Mouse (Mus musculus): Measurements from ENCODE around the gene Tspo.

Gene Tspo

DNA sequence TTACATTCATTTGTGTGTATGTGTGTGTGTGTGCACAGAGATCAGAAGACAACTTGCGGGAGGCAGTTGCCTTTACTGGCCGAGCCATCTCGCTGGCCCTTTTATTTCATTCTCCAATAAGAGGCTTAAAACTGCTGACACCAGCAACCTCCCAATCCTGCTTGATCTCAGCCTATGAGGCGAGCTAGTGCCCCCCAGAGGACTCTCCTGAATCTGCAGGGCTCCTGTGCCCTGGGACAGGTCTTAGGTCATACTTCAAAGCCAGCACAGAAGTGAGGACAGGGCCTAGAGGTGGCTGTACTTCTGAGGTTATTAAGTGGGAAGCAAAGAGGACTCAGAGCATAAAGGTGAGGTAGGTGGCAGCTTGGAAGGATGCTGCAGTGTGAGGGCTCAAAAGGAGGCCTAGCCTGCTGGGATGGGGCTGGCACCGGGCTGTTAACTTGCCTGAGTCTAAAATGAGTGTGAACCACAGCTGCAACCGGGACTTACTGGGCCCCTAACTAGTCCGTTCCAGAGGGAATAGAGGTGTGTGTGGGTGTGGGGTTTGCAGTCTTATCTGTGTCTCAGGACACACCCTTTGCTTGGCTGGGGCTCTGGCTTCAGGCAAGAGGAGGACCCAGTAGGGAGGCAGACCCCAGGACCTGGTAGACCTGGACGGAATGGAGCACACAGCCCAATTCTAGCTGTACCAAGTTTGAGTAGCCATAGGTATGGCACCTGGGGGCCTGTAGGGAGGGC lies 20.2 kb downstream of the Tspo start:
- peak; percentile 60 for DNase-seq (ENCODE audit: low spot score)

DNA sequence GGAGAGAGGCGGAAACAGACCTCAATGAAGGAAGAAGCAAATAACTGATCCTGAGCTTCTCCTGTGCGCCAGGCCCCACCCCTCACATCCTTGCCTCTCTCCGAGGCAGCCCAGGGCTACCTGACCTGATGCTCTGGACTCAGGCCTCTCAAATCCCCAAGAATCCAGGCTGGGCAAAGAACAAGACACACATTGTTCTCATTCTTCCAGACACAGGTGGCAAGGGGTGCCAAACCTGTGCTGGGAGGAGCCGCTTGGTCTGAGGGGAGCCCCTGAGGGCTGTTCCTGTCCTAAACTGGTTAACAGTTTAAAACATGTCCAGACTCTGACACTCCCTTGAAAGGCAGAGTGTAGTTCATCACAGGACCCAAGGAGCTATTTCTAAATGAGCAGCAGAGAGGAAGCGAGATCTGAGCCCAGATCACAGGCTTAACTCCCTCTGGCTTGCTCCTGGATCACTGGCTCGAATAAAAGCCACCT lies 21.4 kb downstream of the Tspo start:
- DNase-seq (ENCODE audit: low spot score) = no peak

DNA sequence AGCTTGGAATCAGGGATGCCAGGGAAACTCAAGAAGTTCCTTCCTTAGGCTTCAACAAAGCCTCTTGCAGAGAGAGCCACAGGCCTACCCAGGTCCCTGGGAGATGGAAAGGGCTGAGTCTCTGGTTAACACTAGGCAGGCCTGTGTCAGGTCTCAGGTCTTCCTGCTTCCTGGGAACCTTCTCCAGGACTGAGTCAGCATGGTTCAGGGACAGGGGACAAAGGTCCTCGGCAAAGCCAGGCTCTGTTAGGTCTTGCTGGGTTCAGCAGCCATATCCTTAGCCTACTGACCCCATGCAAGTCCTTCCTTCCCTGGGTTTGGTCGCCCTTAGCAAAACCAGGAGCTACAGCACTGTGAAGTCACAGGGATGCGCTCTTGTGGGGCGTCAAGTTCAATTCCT lies 27.4 kb downstream of the Tspo start:
- DNase-seq (ENCODE audit: low spot score) = no peak

DNA sequence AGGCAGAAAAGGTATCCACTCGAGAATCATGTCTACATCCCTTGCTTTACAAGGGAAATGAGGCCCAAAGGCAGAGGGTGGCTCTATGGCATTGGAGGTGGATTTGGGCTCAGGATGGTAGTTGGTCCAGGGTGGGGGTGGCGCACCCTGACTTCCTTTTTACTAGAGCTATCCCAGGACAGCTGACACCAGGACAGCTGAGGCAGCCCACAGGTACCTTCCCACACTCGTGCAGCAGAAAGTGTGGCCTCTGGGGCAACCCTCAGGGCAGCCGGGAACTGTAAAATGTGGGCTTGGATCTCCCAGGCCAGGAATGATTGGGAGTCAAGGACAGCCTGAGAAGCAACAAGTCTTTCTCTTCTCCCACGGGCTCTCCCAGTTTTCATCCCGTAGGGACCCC lies 28.4 kb downstream of the Tspo start:
- no peak for DNase-seq (ENCODE audit: low spot score)

DNA sequence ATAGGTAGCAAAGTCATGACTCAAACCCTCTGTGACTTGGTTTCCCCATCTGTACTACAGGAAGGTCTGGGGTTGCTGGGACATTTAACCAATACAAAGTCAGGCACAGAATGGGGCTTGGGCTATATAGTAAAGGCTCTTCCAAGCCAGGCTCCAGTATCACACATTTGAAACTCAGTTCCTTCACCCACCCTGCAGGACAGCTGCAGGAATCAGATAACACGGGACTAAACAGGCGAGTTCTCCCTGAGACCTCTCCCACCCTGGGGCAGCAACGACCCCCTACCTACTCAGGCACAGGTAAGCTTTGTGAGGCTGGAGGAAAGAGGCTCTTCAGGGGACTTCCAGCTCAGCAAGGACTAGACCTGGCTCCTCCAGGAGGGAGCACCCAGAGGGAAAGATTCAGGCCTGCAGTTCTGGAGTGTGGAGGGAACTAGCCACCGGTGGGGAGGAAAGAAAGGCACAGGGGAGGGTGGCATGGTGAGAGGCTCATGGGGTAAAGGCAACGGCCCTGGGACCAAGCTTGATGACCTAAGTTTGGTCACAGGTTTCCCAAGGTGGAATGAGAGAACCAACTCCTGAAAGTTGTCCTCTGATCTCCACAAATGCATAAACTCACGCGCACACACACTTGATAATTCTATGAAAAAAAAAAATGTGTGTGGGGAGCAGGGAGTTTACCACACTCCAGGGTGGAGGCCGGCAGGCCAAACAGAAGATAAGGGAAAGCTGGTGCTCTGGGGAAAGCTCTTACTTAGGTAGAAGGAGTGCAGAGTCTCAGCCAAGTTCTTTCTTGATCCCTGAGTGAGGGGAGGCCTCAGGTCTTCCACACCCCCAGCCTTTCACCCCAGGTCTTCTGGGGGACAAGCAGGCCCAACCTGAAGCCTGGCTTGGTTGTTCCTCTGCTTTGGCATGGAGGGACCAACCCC lies 29.1 kb downstream of the Tspo start:
- DNase-seq (ENCODE audit: low spot score) = no peak

DNA sequence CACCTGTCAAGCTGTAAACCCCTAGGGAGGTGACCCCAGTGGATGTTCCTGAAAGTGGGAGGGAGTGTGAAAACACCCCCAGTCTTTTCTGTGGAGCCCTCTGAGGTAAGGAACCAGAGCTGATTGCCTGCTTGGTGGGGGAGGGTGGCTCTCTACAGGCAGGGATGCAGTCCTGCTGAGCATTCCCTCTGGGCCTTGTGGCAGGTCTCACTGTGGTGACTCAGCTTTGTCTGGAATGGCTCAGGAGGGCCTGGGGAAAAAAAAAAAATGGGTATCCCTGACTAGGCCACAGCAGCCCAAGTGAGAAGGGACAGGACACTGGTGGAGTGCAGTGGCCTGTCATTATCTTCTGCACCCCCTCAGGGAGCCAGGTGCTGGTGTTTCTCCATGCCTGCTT lies 29.8 kb downstream of the Tspo start:
- no peak for DNase-seq (ENCODE audit: low spot score)

DNA sequence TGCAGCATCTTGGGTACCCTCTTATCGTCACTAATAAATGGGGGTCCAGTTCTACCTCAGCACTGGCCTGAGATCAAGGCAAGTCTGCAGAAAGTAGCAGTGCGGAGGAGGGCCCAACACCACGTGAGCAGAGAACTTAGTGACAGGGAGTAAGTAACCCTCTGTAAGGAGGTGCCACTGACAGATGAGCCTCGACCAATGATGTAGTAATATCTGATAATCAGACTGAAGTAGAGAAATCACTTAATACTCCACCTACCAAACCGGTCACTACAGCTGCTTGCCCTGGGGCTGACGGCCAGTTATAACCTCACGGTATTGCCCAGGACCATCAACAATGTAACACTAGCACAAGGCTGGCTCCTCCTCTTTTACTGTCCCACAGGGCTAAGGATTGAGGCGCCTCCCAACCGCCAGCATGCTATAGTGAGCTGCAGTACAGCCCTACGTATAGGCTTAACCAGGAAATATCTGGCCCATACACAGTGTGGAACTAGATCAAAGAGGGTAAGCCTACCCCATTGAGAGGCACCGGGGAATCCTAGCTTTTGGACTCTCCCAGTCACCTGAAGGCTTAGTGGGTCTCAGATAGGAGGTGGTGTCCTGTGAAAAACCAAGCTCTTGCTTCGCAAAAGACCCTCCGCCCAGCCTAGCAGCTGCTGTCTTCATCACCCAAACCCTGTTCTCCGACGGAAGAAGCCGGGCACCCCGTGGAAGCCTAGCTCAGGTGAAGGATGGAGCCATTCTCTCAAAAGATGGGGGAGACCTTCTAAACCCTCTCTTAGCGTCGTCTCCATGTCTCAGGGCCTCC lies 30.5 kb downstream of the Tspo start:
- no peak for DNase-seq (ENCODE audit: low spot score)

DNA sequence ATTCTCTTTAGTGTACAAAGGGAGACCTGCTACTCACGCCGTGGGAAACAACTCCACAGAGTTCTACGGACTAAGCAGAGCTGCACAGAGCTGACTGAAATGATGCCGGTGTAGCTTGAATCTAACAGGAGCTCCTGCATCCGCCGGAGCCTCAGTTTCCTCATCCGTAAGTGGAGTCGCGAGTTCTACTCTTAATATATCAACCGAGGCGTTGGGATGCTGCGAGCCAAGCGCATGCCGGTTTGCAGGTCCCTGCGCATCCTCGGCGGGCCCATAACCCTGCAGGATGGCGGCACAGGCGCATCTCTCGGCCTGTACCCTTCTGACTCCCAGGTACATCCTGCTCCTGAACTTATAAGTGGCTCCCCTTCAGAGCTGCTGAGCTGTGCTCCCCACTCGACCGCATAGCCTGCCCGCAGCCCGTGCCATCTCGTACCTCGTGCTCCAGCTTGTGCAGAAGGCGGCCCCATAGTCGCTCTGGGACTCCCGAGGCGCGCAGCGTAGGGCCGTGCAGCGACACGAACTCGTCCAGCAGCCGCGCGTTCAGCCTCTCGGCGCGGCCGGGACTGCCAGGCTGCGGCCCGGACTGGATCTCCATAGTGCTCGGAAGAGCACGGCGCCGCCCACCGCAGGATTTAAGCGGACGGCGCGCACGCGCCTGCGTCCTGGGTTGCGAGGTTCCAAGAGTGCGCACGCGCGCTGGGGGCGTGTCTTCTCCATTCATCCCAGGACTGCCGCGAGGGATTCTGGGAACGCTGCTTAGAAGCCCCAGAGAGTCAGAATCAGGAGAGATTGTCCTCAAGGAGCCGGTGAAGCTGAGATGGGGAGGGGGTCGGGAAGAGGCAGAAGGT lies 31.3 kb downstream of the Tspo start, which contains the start of gene Ttll12:
TSS of gene Ttll12 (minus strand) at position 645 of the 851 bp plus-strand sequence.
- peak; percentile 95 for DNase-seq (ENCODE audit: low spot score)

DNA sequence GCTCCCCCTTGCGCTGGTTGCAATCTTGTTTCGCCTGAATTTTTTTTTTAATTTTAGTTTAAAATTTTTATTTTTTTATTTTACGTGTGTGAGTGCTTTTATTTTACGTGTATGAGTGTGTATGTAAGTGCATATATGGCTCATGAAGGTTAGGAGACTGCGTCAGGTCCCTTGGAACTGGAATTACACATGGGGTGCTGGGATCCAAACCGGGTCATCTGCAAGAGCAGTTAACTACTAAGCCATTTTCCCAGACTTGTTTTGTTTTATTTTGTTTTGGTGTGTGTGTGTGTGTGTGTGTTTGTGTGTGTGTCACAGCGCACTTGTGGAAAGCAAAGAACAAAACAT lies 31.9 kb downstream of the Tspo start:
- DNase-seq (ENCODE audit: low spot score) = no peak

DNA sequence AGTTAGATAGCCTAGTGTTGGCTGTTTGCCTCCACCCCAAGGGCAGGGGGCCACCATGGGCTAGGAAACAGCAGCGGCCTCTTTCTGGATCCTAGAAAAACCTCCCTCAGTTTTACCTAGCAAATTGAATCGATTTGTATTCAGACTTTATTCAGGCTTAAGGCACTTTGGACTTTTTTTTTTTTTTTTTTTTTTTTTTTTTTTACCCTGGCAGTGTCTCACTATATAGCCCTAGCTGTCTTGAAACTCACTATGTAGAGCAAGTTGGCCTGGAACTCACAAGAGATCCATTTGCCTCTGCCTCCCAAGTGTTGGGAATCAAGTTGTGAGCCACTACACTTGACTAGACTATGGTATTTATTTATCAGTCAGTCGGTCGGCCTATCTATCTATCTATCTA lies 33.4 kb downstream of the Tspo start:
- DNase-seq (ENCODE audit: low spot score) = no peak

DNA sequence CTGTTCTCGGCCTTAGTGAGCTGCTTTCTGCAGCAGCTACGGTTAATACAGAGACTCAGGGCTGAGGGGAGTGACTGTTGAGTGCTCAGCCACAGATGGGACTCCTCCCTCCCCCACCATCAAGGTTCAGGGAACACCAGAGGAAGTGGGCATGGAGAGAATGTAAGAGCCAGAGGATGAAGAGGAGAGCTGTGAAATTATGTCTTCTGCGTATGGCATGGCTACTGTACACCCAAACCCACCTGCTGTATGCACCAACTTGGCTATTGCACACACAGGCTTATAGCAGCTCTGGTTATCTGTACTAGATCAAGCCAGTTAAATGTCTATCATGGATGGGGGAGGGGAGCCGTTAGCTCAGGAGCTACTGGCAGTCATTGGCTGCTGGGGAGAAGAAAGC lies 37.8 kb downstream of the Tspo start:
- DNase-seq (ENCODE audit: low spot score) = no peak

DNA sequence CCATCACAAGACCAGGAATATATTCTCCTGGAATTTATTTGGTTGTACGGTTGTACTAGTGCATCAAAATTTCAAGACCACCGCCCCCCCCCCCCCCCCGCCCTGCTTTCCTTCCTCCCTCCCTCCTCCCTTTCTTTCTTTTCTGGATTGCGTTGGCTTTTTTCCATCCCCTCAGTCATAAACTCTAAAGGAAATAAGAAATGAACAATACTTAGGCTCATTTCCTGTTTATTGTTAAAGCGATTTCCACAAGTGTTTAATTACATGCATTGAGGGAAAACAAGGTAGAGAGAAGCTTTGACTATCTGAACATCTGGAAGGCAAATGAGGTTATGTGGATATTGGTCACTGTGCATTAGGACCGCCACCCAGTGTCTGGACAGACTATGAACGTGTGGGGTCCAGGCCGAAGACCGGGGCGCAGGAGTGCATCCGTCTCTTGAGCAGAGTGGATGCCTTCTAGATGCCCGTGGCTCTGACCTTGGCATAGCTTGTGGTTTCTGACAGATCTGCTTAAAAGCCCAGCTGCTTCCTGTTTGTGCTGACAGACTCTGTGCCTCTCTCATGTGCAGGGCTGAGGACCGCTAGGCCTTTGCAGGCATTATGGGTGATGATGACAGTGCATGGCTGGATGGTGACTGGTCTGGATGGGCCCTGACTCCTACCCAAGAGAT lies 39.1 kb downstream of the Tspo start:
- DNase-seq (ENCODE audit: low spot score) = no peak

DNA sequence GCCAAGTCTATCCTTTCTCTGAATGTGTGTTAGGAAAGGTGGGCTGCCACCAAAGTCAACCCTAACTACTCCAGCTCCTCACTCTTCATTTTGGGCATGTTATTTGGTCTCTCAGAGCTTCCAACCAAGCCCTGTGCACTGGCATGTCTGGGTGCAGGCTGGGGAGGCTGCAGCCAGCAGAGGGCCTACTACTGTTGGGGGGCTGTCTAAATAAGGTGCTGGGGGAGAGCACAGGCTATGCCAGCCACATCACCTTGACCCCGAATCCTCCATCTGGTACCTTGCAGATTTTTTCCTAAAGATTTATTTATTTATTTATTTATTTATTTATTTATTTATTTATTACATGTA lies 39.6 kb downstream of the Tspo start:
- no peak for DNase-seq (ENCODE audit: low spot score)

DNA sequence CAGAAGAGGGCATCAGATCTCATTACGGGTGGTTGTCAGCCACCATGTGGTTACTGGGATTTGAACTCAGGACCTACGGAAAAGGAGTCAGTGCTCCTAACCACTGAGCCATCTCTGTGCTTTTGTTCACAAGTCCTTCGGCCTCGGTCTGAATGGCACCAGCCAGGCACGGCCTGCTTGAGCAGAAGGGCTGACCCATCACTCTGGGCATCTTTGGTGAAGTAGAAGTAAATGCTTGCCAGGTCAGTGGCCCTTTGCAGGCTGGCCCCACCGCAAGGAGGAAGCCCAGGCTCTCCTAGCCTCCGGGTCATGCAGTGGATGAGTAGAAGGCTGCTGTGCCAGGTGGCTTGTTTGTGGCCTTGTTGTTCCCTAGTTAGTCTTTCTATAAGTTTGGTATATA lies 40.0 kb downstream of the Tspo start:
- DNase-seq (ENCODE audit: low spot score) = no peak

DNA sequence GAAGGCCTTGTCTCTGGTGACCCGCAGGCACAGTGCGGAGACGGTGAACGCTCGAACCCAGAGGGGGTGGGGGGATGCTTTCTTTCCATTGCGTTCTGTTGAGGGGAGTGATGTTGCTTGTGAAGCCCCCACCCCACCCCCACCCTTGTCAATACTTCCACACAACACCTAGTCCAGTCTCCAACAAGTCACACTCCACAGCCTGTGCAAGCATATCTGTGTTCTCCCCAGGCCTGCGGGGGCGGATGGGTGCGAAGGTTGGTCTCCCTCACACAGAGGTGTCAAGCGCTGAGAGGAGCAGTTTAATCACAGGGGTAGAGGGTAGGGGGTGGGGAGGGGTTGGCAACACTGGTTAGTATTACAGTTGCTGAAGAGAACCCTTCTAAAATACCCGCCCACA lies 42.8 kb downstream of the Tspo start:
- DNase-seq (ENCODE audit: low spot score) = no peak

DNA sequence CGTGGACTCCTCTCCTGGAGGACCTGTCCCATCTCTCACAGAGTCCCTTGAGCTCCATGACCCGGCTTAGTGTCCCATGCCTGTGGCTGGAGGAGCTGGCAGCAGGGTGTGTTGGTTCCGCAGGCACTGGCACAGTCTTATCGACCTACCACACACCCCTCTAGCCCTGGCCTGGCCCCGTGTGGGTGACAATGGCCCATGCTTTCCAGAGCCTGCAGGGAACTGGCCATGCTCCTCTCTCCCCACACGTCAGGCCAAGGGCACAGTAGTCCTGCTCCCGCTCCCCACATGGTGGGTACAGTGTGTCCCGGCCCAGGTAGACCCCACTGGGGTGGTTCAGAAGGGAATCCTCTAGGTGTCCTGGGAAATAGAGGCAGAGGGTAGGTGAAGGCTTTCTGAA lies 43.3 kb downstream of the Tspo start:
- DNase-seq (ENCODE audit: low spot score) = no peak

DNA sequence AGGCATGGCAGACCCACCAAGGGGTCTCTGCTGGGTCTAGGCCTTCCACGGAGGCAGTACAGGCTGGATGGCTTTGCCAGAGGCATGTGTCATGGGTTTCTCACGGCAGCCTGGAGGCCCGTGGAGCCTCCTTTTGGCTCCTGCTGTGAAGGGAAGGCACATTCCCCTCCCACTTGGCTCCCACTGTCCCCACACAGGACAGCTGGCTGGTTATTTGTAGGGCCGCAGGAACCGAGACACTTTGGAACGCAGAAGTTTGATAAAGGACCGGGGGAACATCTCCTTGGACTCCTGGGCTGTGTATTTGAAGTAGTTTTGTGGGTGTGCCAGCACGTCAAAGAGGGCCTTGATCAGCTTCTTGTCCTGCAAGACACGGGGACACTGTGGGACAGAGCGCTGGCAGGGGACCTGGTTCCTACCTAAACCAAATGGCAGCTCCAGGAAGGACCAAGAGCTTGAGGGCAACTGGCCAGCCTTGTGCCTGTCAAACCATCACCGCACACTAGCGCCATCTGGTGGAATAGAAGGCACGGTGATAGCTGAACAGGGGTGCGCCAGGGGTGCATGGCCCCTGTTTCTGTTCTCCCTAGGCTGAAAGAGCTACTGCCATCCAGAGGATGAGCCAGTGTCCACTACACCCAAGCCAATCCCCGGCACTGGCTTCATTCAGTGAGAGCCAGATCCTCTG lies 43.9 kb downstream of the Tspo start:
- peak; percentile 76 for DNase-seq (ENCODE audit: low spot score)

DNA sequence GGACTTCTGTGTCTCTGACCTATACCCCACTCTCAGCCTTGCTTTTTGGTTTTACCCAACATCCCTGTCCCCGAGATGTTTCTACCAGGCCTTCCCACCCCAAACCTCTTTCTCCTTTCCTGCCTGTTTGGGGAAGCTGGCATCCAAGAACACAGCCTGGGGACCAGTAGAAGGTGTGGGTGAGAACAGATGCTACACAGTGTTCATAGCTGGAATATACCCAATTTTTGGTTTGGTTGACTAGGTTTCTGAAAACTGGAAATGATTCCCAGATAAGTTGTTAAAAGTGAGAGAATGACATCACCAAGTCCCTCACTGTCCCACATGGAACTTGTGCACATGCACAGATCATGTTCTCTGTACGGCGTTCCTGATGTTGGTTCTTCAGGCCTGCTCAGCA lies 51.9 kb downstream of the Tspo start:
- DNase-seq (ENCODE audit: low spot score) = no peak
